Mouse (Mus musculus) heart, postnatal 25 days (tissue): ENCODE results near the gene Ank3. TPM values are rescaled to one million over a fixed set of nuclear protein-coding genes. Genes with fewer than 3 reads are reported as not detected.

Experiments used
- DNase-seq: peaks from one replicate; pipeline ENCODE4 v3.0.0; 2022; ENCODE audit warnings: low spot score
- intact Hi-C: fragments of 180-260 bp; cut with DNase I; formaldehyde crosslinking; loops from one replicate; pipeline ENCODE4 v1.15.1; 2025
- total RNA-seq, 2 experiments: library from RNA; stranded (reverse); gene quantifications; 2 replicates each; pipeline ENCODE4 v1.2.3; 2021

The Ank3 gene
- total RNA-seq, 2 experiments from 2014 or later: 77.8 to 89.0 TPM

- DNase-seq: no peak
These were observed 1.3 kb downstream of the Ank3 start for GRCm38 (mm10) chr10:69399814-69400385.

GRCm38 (mm10) chr10:69405431-69405830, 6.9 kb downstream of the Ank3 start:
- no peak for DNase-seq
- intact Hi-C loops: no loop called here

More at GRCm38 (mm10) chr10:69399814-69400385, 1.3 kb downstream of the Ank3 start:
- intact Hi-C loops: no loop called here

- intact Hi-C loops: no loop called here
These were observed 16.3 kb downstream of the Ank3 start for GRCm38 (mm10) chr10:69414888-69415287.

GRCm38 (mm10) chr10:69418716-69419115, 20.1 kb downstream of the Ank3 start:
- DNase-seq: no peak
- intact Hi-C loops: no loop called here

More at GRCm38 (mm10) chr10:69414888-69415287, 16.3 kb downstream of the Ank3 start:
- no peak for DNase-seq

- intact Hi-C loops: no loop called here
These were observed 21.7 kb downstream of the Ank3 start for GRCm38 (mm10) chr10:69420306-69420705.

GRCm38 (mm10) chr10:69424051-69424450, 25.5 kb downstream of the Ank3 start:
- intact Hi-C loops: no loop called here

More at GRCm38 (mm10) chr10:69420306-69420705, 21.7 kb downstream of the Ank3 start:
- no peak for DNase-seq

GRCm38 (mm10) chr10:69430138-69430537, 31.6 kb downstream of the Ank3 start:
- DNase-seq: no peak

More at GRCm38 (mm10) chr10:69424051-69424450, 25.5 kb downstream of the Ank3 start:
- no peak for DNase-seq

GRCm38 (mm10) chr10:69431101-69431500, 32.5 kb downstream of the Ank3 start:
- intact Hi-C loops: no loop called here
- no peak for DNase-seq

More at GRCm38 (mm10) chr10:69430138-69430537, 31.6 kb downstream of the Ank3 start:
- intact Hi-C loops: no loop called here

GRCm38 (mm10) chr10:69435213-69435612, 36.6 kb downstream of the Ank3 start:
- DNase-seq: no peak
- intact Hi-C loops: no loop called here

GRCm38 (mm10) chr10:69439449-69439848, 40.9 kb downstream of the Ank3 start:
- no peak for DNase-seq
- intact Hi-C loops: no loop called here

GRCm38 (mm10) chr10:69444546-69444945, 46.0 kb downstream of the Ank3 start:
- intact Hi-C loops: no loop called here
- no peak for DNase-seq

- DNase-seq: no peak
- intact Hi-C loops: no loop called here
These were observed 47.4 kb downstream of the Ank3 start for GRCm38 (mm10) chr10:69445951-69446350.

GRCm38 (mm10) chr10:69446566-69446965, 48.0 kb downstream of the Ank3 start:
- DNase-seq: no peak
- intact Hi-C loops: no loop called here

GRCm38 (mm10) chr10:69447308-69447707, 48.7 kb downstream of the Ank3 start:
- no peak for DNase-seq
- intact Hi-C loops: no loop called here

- DNase-seq: no peak
- intact Hi-C loops: no loop called here
These were observed 49.6 kb downstream of the Ank3 start for GRCm38 (mm10) chr10:69448174-69448573.

- intact Hi-C loops: loop anchor here (5.0 to 10.0 kb wide), 3 partner anchors 104 to 391 kb away; no protein-coding TSS in a partner anchor
These were observed 52.4 kb downstream of the Ank3 start for GRCm38 (mm10) chr10:69451006-69451405.

GRCm38 (mm10) chr10:69452180-69452977, 53.8 kb downstream of the Ank3 start:
- DNase-seq: no peak
- intact Hi-C loops: loop anchor here (1.0 to 10.0 kb wide), 4 partner anchors 102 to 390 kb away; no protein-coding TSS in a partner anchor

More at GRCm38 (mm10) chr10:69451006-69451405, 52.4 kb downstream of the Ank3 start:
- no peak for DNase-seq

- intact Hi-C loops: loop anchor here (5.0 to 10.0 kb wide), 3 partner anchors 101 to 389 kb away; no protein-coding TSS in a partner anchor
These were observed 55.0 kb downstream of the Ank3 start for GRCm38 (mm10) chr10:69453531-69453930.

GRCm38 (mm10) chr10:69454480-69454879, 55.9 kb downstream of the Ank3 start:
- intact Hi-C loops: loop anchor here (5.0 to 10.0 kb wide), 3 partner anchors 100 to 388 kb away; no protein-coding TSS in a partner anchor
- no peak for DNase-seq

More at GRCm38 (mm10) chr10:69453531-69453930, 55.0 kb downstream of the Ank3 start:
- no peak for DNase-seq

GRCm38 (mm10) chr10:69464826-69465225, 66.3 kb downstream of the Ank3 start:
- no peak for DNase-seq
- intact Hi-C loops: no loop called here
